Mouse (Mus musculus) E14TG2a.4 (cell line): ENCODE data around the gene Phip.

Source experiments
- CTCF ChIP-seq: conservative IDR thresholded peaks from 2 replicates; pipeline ENCODE4 v1.5.1; 2014; ENCODE audit warnings: low read length
- POU5F1 ChIP-seq: IDR thresholded peaks from 2 replicates; pipeline ENCODE4 v1.6.1; 2014; ENCODE audit warnings: low read length, borderline replicate concordance

DNA sequence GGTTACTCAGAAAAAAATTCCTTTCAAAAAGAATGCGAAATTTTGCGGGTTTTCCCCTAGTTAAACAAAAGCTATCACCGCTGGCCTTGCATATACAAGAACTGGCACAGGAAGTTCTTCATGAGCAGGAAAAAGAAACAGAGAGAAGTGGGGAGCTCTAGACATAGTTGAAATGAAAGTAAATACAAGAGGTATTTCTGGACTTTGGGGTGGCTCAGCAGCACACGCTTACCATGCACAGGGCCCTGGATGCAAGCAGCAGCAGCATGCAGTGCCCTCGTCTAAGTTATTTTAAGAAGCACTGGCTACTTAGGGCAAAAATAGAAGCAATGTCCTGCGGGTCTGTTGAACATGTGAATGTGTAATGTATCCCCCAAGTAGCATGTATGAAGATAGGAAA, 48.4 kb upstream of the Phip start:
- TF ChIP-seq CTCF (no peak), POU5F1 (no peak)
